Mouse (Mus musculus) liver, postnatal 0 days (tissue): ENCODE results near the gene Eml1.

Experiments
- CTCF ChIP-seq: sonication (generic); IDR thresholded peaks from 2 replicates; pipeline ENCODE4 v1.5.1; 2016; ENCODE audit warnings: antibody characterized with exemption, low read depth
- EP300 ChIP-seq: IDR thresholded peaks from 2 replicates; pipeline ENCODE4 v1.6.1; 2016; ENCODE audit warnings: antibody characterized with exemption, low read depth, mild to moderate bottlenecking

GRCm38 (mm10) chr12:108443708-108444107 lies 73.0 kb downstream of the Eml1 start:
- TF ChIP-seq CTCF, result no peak
- TF ChIP-seq EP300, result no peak
